Mouse (Mus musculus): ENCODE data around the gene Clcnkb.

DNA sequence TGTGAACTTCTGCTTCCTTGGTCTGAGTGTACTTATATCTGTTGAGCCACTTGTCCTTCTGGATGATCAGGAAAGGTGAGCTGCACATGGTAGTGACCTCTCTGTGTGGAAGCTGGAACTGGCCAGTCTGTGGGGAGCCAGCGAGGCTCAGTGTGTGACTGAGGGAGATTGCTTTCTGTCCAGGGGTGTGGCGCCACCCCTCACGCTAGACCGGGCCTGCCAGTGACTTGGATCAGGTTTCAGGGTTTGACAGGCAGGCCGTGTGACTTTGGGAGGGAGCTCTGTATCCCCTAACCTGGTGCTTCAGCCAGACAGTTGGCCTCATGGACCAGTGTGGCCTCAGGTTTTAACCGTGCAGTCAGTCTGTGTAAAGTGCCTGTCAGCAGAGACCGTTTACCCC lies 42.4 kb upstream of the Clcnkb start:
- no peak for TF ChIP-seq POLR2A (IDR thresholded peaks at IDR 0.05; ENCODE audit: extremely low read depth, insufficient read depth, low read length)
- TF ChIP-seq CTCF (IDR thresholded peaks at IDR 0.05; ENCODE audit: extremely low read depth, insufficient read depth, low read length): no peak
